Mouse (Mus musculus) megakaryocyte progenitor cell, adult 5-6 weeks (primary cell): ENCODE results near the gene Gm28308. TPM values are rescaled to one million over a fixed set of nuclear protein-coding genes. Genes with fewer than 3 reads are reported as not detected.

Source experiments
- ATAC-seq: replicated peaks from 2 replicates; pipeline ENCODE4 v1.8.0; 2016; ENCODE audit warnings: mild to moderate bottlenecking, moderate TSS enrichment, inconsistent platforms; ENCODE audit not compliant: poor library complexity
- total RNA-seq, 2 experiments: library from RNA; stranded (forward) in 1 of 2; stranded (reverse) in 1 of 2; fragments of 157-497, 149-512 nt in 1 of 2; fragments of 200-1000 nt in 1 of 2; gene quantifications; 2 replicates each; pipeline versions ENCODE4 v1.2.3 to v1.2.4; 2015 to 2017

Gm28308 gene
- total RNA-seq, 2 experiments from 2014 or later = not detected

DNA sequence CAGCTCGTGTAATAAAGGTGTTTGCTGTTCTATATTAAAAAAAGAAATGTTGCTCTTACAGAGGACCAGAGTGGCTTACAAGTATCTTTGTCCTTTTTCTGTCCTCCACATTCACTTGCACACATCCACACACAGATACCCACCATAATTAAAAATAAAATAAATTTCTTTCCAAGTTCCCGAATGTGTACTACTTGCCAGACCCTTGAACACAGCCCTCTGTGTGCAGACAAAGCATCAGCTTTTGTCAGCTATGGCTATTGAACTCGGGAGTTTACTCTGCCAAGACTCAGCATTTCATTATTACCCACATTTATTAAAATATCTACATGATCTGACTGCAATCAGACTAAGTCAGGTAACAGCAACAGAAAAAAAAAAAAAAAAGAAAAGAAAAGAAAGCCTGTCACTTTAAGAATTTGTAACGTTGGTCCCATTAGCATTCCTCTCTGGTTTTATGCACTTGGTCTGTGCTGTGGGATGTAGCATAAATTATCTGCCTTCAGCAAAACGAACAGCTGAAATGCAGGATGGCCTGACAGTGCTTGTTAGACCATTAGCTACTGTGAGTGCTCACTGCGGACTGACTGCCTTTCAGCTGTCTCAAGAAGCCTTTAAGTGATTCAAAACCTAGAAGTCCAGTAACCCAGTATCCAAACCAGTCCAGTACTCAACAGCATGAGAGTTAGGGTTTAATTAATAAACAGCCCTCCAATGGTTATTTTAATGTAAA, 94.1 kb downstream of the Gm28308 start:
- ATAC-seq = no peak

GRCm38 (mm10) chr6:52115899-52116298, 97.2 kb downstream of the Gm28308 start:
- no peak for ATAC-seq

Other genes starting within 250 kb of the Gm28308 start
- 96.8 and 103 TPM in 2 replicates for gene Skap2, start 200.8 kb downstream of the Gm28308 start, total RNA-seq (2015)
- gene Skap2, start 200.8 kb downstream of the Gm28308 start, total RNA-seq (2017) = 139 and 181 TPM in 2 replicates
- 0.15 and 0.17 TPM in 2 replicates for gene Hoxa1, start 55.0 kb downstream of the Gm28308 start, total RNA-seq (2015)
- 0.10 TPM in 1 of 2 replicates, not detected in the other for gene Hoxa1, start 55.0 kb downstream of the Gm28308 start, total RNA-seq (2017)
- 0.86 TPM in 1 of 2 replicates, not detected in the other for gene Hoxa2, start 48.5 kb downstream of the Gm28308 start, total RNA-seq (2015)
- 0.34 TPM in 1 of 2 replicates, not detected in the other for gene Hoxa2, start 48.5 kb downstream of the Gm28308 start, total RNA-seq (2017)
- gene 5730596B20Rik, start 35.8 kb downstream of the Gm28308 start, total RNA-seq (2015) = not detected in 2 replicates
- not detected in 2 replicates for gene 5730596B20Rik, start 35.8 kb downstream of the Gm28308 start, total RNA-seq (2017)
- gene Hoxa4, start 21.6 kb downstream of the Gm28308 start, total RNA-seq (2015) = 0.88 and 1.9 TPM in 2 replicates
- 0.71 and 1.3 TPM in 2 replicates for gene Hoxa4, start 21.6 kb downstream of the Gm28308 start, total RNA-seq (2017)
- 2.3 and 3.1 TPM in 2 replicates for gene Hoxa5, start 8.8 kb downstream of the Gm28308 start, total RNA-seq (2015)
- gene Hoxa5, start 8.8 kb downstream of the Gm28308 start, total RNA-seq (2017) = 0.83 and 1.1 TPM in 2 replicates
- 0.22 TPM in 1 of 2 replicates, not detected in the other for gene Hoxa6, start 4.6 kb downstream of the Gm28308 start, total RNA-seq (2015)
- not detected in 2 replicates for gene Hoxa6, start 4.6 kb downstream of the Gm28308 start, total RNA-seq (2017)
- gene Hoxa3, start within 50 bp of the Gm28308 start, total RNA-seq (2015) = 0.59 and 2.1 TPM in 2 replicates
- gene Hoxa3, start within 50 bp of the Gm28308 start, total RNA-seq (2017) = 0.37 and 0.42 TPM in 2 replicates
- 11.4 and 15.7 TPM in 2 replicates for gene Hoxa7, start 8.5 kb upstream of the Gm28308 start, total RNA-seq (2015)
- gene Hoxa7, start 8.5 kb upstream of the Gm28308 start, total RNA-seq (2017) = 5.5 and 8.2 TPM in 2 replicates
- gene Hoxa9, start 17.8 kb upstream of the Gm28308 start, total RNA-seq (2015) = 8.1 and 10.7 TPM in 2 replicates
- gene Hoxa9, start 17.8 kb upstream of the Gm28308 start, total RNA-seq (2017) = 23.4 and 24.9 TPM in 2 replicates
- gene Hoxa10, start 27.5 kb upstream of the Gm28308 start, total RNA-seq (2015) = 0.12 and 0.24 TPM in 2 replicates
- gene Hoxa10, start 27.5 kb upstream of the Gm28308 start, total RNA-seq (2017) = 0.30 TPM in 1 of 2 replicates, not detected in the other
- gene Hoxa11, start 32.5 kb upstream of the Gm28308 start, total RNA-seq (2015) = not detected in 2 replicates
- 0.10 TPM in 1 of 2 replicates, not detected in the other for gene Hoxa11, start 32.5 kb upstream of the Gm28308 start, total RNA-seq (2017)
- gene Hoxa13, start 47.5 kb upstream of the Gm28308 start, total RNA-seq (2015) = not detected in 2 replicates
- gene Hoxa13, start 47.5 kb upstream of the Gm28308 start, total RNA-seq (2017) = not detected in 2 replicates
- not detected in 2 replicates for gene Evx1, start 100.2 kb upstream of the Gm28308 start, total RNA-seq (2015)
- not detected in 2 replicates for gene Evx1, start 100.2 kb upstream of the Gm28308 start, total RNA-seq (2017)